Mouse (Mus musculus) CD4-positive helper T cell, adult 2 months (primary cell): Measurements from ENCODE around the gene Hp.
A peak's percentile ranks its signal among the peaks of the same experiment; 100 is the strongest.

ENCODE experiments used
- DNase-seq: peaks from one replicate; pipeline ENCODE4 v3.0.0-alpha.2; 2012; ENCODE audit warnings: low read depth, missing footprints, low spot score

The Hp gene

DNA sequence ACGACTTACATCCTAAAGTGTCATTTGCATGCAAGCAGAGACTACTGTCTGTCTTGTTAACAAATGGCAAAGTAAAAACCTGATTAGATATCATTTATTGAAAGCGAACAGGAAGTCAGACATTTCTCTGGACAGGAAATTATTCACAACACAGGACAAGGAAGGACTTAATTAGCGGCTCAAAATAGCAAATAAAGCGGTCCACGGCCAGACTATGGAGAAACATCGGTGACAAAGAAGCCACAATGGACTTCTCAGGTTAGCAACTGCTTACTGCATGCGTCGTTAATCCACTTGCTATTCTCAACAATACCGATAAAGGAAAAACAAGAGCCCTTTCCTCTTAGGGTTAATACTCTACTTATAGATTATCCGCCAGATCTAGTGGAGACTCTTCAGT lies 14.2 kb downstream of the Hp start:
- DNase-seq, result no peak

DNA sequence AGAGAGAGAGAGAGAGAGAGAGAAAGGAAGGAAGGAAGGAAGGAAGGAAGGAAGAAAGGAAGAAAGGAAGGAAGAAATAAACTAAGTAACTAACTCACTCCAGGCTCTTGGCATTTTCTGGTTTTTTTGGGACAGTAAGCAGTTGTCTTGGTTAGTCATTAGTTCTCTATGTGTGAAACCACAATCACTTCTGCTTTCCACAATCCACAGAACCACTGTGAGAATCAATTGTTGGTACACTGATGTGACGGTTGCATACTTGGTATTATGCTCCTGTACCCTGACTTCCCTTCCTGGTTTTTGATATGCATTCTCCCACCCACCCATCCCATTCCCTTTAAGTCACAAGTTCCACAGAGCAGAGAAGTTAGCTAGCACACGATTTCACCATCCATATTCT lies 15.1 kb downstream of the Hp start:
- DNase-seq, result no peak

DNA sequence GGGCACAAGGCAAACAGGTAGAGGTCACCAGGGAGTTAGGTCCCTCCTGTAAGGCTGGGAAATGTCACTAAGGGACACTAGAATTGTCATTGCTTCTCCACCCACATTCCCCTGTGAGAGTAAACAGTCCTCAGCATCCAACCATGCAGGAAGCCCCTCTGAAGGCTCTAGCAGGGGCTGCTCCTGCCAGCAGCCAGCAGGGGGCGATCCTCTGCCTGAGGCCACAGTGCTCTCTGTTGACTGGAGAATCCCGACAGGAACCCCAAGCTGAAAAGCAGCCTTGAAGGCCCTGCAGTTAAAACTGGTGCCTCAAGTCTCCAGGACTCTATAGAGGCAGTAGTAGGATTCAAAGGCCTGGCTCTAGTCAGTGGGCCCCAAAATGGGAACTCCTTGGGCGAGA lies 27.3 kb downstream of the Hp start:
- no peak for DNase-seq

DNA sequence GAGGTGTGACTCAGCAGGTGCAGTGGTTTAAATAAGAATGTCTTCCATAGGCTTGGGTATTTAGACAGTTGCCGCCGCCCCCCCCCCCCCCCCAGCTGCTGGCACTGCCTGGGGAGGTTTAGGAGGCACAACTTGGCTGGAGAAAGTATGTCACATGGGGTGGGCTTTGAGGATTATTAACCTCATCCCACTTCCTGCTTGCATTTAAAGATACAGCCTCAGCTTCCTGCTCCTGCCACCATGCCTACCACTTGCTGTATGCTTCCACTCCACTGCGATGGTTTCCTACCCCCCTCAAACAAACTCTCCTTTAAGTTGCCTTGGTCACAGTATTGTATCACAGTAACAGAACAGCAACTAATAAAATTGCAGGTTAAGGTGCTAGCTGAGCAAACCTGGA lies 34.9 kb downstream of the Hp start:
- no peak for DNase-seq

DNA sequence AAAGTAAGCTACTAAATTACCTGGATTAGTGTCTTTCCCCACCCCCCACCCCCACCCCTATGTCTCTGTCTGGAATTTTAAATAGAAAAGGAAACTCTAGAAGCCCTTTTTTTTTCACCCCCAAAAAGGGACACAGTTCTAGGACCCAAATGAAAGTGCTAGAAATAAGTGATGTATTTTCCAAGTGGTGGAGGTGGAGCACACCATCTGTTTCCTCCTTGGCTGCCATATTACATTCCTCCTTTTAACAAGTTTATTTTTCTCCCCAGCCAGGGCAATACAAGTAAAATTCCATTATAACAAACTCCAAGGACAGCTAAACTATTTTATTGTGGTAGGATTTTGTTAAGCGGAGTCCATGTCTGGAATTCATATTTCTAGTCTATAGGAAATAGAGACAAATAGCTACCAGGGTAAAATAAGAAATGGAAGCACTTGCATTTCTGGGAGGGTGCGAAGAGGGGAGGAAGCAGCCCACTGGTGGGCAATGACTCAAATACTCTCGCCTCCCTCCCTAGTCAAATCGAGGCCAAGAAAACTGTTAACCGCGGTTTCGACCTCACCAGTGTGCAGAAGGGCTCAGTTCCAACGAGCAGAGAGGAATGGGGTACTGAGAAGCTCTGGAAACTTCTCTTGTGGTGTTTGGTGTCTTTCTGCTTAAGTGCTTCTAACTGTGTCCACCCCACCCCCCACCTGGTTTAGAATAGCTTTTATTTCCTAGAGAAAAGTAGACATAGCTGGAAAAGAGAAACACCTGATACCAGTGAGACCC lies 36.0 kb downstream of the Hp start:
- DNase-seq, result no peak

DNA sequence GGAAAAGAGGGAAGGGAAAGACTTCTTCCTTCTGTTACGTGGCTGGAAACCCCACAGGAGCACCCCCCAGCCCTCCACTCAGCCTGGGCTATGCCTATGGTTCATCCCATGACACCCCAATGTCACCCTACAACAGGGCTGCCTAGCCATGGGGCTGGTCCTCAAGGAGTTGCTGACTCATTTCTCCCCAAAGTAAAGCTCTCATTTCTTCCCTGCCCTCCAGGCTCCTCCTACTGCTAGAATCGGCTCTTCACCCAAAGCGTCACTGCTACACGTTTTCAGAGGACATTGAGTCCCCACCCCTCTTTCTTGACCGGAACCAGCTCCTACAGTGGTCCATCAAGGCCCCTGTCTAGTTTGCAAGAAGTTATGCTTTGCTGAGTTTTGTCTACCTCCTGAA lies 36.8 kb downstream of the Hp start:
- DNase-seq, result no peak

DNA sequence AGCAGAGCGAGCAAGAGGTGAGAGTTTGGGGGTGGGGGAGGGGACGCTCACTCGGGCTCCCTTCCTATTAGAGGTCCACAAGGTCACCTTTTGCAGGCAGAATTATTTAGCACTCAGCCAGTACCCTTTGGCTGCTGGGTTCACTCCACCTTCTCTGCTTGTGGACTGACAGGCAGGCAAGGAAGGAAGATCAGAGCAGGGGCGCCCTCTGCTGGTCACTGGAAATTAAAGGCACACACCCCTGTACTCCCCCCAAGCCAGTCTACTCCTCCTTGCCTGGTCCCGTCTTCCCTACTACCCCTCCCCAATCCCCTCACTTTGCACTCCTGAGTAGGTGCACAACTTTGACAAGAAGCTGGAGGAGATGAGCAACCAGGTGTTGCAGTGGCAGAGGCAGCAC lies 42.3 kb downstream of the Hp start:
- peak; percentile 48 for DNase-seq

DNA sequence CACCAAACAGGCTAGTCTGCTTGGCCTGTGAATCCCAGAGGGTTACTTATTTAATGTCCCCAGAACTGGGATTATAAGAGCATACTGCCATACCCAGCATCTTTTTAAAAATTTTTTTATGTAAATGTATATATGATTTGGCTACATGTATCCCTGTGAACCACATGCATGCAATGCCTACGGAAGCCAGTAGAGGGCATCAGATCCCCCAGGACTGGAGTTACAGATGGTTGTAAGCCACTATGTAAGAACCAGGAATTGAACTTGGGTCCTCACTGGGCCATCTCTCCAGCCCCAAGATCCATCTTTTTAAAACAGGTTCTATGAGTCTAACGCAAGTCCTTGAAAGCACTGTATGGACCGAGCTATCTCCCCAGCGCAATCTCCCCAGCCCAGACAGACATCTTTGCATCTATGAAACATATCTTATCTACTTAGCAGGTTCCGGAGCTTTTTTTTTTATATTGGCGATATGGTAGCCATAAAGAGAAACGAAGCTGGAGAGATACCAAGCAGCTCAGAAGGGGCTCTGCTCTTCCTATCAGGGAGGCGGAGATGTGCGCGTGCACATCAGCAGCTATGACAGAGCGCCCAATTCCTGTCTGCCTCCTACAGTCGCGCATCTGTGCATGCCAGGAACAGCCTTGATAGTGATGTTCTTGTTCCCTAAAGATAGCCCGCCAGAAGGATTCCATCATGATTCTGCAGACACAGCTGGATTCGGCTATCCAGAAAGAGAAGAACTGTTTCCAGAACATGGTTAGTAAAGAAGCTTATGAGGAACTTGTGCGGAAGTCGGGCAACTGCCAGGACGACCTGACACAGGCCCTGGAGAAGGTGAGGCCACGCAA lies 43.6 kb downstream of the Hp start:
- DNase-seq, result peak; percentile 30
